Mouse (Mus musculus) thymus, adult 18-20 months (tissue): ENCODE data around the gene Axin2.
A peak's percentile ranks its signal among the peaks of the same experiment; 100 is the strongest.

ENCODE experiments used
- DNase-seq, 2 experiments: peaks; one replicate each; pipeline ENCODE4 v3.0.0; 2022; ENCODE audit warnings: mixed read lengths in 2 of 2

Axin2 gene

DNA sequence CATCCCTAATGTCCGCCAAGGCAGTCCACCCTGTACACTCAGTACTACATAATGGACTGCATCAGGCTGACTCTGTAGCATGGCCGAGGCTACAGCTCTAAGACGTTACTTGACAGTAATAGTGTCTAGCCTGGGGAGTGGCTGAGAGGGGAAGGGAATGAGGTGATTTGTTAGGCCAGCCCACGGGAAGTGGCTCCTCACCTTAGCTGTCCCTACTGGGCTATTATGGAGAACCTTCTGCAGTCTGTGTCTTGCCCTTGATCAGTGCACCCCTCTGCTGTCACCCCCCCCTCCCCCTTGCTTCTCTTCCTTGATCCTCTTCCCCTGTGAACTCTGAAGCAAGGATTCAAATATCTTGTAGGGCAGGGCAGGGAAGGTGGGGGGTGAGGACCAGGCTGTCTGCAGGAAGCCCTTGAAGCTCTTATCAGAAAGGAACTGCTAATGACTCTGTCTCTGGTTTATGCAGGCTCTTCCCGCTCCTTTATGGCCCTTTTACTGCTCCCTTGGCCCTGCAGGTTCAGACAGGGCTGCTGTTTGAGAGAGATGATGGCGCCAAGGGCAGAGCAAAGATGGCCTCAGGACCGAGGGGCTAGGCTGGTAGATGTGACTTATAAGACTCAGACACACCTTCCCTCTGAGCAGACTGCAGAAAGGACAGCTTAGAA lies 13.4 kb upstream of the Axin2 start:
- DNase-seq, result no peak

DNA sequence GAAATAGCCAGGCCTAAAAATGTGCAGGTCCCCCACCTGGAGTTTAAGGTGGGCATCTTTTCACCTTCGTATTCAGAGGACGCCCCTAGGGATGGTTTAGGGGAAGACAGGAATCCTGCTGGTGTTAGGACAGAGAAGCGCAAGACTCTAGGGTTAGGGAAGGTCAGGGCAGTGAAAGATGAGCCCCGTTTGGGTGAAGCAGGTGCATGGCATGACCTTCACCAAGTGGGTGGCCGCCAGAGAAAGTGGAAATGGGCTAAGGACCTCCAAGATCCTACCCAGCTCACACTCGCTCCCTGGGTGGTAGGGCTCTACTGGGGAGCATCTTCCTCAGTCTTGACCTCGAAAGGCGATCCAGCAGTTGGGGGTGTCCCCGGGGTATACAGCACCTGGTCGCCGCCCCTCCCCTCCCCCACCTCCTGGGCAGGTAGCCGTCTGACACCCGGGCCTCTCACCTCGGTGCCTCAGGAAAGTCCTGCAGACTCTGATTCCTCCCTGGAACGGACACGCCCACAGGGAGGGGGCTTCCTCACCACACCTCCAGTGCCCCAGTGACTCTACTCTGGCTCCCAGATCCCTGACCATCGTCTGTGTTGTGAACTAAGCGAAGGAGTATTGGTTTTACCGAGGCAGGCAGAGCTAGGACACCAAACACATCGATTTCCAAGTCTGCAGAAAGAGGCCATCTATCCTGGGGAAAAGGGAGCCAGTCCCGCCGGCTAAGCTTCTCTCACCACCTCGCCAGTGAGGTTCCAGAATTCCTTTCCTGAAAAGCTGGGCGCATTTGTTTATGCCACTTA lies 10.6 kb upstream of the Axin2 start:
- DNase-seq, result no peak

- DNase-seq, result no peak
Measured at GRCm38 (mm10) chr11:108910328-108910886, 9.7 kb upstream of the Axin2 start.

DNA sequence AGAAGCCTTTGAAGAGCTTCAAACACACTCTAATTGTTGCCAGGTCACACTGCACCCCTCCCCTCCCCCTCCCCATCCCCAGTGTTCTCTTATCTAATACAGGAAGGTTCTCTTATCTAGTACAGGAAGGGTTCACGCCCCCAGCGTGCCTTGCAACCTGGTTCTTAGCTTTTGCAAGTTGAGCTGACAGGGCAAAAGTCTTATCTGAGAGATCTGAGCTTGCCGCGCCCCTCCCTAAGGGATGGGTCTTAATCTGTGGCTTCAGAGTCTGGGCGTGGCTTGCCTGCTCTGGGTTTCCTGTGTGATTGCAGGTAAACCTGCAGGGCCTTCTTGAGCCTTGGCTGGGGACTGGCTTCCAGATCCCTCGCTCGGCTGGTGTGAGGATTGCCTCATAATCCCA lies 9.2 kb upstream of the Axin2 start:
- peak; percentile 75 to 90 for DNase-seq

DNA sequence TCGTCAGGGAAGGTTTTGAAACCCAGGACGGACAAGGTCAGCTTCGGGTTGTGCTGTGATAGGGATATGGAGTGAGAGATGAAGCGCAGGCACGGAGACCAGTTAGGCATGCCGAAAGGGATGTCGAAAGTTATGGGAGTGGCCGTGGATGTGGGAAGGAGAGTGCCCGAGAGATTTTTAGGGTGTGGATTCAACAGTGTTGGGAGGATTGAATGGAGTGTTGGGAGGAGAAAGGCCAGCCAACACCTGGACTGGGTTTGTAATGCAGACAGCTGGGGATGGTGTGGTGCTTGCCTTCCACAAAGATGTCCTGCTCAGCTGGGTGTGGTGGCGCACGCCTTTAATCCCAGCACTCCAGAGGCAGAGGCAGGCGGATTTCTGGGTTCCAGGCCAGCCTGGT lies 8.0 kb upstream of the Axin2 start:
- DNase-seq, result no peak

DNA sequence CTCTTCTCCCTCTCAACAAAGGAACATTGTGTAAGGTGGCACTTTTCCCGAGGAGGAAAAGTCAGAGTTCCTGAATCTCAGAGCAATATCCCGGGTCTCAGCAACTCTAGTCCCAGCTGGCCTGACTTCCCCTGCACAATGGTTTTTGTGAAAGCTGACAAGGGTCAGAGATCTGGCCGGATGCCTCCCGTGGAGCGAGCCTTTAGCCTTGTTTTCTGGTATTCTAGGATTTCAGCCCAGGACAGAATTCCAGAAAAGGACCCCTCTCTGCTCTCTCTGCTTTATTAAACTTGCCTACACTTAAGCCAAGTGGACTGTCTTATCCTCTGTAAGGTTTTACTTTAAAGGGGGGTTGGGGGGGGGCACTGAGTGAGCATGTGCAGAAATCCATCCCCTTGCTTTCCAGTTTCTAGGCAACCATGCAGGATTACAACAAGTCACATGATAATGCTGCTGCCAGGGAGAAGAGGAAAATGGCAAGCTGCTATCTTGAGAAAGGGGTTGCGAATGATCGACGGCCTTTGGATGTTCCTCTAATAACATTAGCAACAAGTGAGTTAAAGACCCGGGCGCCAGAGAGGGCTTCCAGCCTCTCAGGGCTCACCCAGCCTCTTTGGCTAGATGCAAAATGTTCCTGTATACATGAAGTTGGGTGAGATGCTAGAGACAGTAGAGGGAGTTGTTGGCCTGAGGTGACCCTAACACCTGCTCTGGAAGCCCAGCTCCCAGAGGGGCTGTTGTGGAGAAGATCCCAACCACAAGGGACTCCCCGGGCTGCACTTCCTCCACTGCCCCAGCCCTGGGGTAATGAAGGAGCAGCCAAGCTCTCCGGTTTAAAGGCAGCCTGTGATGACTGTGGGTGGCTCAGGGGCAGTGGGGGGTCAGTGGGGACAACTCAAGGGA lies 2.5 kb upstream of the Axin2 start:
- no peak for DNase-seq

GRCm38 (mm10) chr11:108920636-108921505 lies 722 bp downstream of the Axin2 start:
- DNase-seq, result peak; percentile 83 to 87

DNA sequence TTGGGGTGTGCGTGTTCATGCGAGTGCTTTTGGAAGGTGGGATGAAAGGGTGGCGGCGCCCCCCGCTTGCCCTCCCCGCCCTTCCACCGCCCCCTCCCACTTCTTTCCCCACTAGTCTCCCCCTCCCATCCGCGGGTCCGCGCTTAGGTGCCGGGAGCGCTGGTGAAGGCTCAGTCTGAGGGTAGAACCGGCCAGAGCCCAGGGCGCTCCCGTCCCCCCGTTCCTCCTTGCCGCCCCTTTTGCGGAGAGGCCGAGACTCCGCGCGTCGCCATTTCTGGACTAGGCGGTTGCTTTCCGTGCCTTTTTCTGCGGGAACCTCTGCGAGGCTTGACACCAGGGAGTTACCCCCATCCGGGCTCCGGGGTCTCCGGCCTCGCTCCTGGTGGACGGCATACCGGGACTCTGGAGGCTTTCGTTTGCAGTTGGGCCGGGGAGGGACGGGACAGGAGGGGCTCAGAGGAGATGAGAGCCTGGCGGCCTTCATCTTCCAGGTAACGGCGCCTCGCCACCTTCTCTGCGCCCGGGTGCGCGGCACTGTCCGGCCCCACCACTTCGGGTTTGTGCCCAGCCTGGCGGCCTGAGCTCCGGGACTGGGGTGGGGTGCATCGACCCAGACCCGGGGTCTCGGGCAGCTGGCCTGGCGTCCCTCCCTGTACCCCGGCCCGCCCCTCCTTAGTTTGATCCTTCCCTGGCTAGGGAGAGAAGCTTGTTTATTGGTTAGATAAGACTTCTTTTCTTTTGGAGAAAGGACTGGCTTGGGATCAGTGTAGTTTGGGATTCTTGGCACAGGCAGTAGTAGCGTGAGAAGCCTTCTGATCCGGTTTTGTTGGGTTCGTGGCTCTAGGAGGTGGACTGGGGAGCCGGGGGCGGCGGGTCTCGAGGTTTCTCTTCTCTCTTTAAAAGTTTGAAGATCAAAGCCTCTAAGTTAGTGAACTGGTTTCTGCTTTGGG lies 1.6 kb downstream of the Axin2 start:
- DNase-seq, result peak; percentile 30 to 36

DNA sequence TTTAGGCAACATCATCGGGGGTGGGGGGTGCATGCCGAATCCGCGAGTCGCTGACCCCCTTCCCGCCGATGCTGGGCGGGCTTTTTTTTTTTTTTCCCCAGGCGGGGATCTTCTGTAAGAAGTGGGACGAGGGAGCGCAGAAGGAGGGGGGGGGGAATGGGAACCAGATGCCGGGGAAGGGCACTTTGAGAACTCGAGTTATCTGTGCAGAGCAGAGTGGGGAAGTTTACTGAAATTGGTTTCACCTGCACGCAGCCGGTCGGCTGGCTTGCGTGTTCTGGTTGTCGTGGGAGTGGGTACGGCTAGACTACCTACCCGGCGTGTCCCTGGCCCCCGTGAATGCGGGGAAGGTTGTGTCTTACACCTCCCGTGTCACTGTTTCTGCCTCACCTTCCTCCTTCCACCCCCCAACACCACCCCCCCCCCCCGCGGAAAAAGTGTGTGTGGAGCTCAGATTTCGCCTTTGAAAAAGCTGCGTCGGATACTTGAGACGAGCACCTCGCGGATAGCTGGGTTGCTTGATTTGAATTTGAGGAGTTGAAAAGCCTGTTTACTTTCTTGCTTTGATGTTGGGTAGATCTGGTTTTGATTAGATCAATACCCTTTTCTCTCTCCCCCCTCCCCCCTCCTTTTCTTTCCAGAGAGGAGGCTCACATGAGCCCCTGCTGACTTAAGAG lies 2.5 kb downstream of the Axin2 start:
- DNase-seq, result no peak

GRCm38 (mm10) chr11:108923188-108923575 lies 3.0 kb downstream of the Axin2 start:
- no peak for DNase-seq

GRCm38 (mm10) chr11:108923781-108924180 lies 3.6 kb downstream of the Axin2 start:
- no peak for DNase-seq

- no peak for DNase-seq
Measured at GRCm38 (mm10) chr11:108924346-108924745, 4.2 kb downstream of the Axin2 start.

DNA sequence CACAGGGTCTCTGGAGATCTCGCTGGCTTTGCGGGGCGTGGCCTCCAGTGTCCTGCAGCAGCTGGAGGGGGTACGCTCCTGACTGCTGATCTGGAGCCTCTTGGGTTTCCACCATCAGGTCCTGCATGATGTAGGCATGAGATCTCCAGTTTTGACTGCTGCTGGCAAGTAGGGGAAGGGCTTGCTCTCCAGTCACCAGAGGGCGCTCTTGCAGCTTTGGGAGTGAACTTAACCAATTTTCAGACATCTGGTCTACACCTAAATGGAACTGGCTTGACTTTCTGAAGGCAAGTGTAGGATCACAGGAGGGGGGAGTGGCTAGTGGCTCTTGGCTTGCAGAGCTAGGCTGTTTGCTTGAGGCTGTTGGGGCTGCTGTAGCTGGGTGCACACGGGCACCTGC lies 5.1 kb downstream of the Axin2 start:
- peak; percentile 62 to 65 for DNase-seq

GRCm38 (mm10) chr11:108925826-108926225 lies 5.7 kb downstream of the Axin2 start:
- DNase-seq, result no peak

- DNase-seq, result no peak
Measured at GRCm38 (mm10) chr11:108926345-108927092, 6.4 kb downstream of the Axin2 start.

- DNase-seq, result no peak
Measured at GRCm38 (mm10) chr11:108927093-108927444, 6.9 kb downstream of the Axin2 start.

GRCm38 (mm10) chr11:108928096-108928495 lies 7.9 kb downstream of the Axin2 start:
- no peak for DNase-seq

GRCm38 (mm10) chr11:108928752-108929151 lies 8.6 kb downstream of the Axin2 start:
- no peak for DNase-seq

DNA sequence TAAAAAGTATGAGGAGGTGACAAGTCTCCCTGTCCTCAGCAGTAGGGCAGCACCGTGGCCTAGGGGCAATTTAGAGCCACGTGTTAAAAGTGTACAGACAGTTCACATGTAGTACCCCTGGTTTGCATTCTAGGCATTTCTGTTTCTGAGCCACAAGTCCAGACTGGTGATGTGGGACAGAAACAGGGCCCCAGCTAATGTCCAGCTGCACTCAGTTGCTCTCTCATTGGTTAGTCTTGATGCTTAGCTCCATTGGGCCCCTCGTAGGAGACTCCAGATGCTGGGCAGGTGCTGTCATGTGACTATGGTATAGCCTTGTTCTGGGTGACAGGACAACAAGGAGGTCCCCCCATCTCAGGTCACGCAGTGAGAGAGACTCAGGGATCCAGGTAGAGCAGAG lies 9.0 kb downstream of the Axin2 start:
- DNase-seq, result no peak

DNA sequence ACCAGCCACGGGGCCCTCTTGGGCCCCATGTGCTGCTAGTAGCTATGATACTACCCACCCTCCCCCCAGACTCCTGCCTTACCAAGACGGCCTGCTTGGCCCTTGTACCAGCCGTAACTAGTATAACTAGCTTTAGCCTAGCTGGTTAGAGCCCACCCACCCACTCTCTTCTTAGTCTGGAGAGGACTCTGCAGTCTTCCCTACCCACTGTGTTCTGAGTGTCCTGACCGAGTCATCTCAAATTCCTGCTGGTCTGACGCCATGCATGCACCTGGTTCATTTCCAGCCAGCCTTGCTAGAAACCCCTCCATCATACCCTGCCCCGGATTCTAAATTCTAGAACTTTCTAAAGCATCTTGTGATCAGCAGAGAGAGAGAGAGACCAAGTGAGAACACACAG lies 9.6 kb downstream of the Axin2 start:
- DNase-seq, result no peak
